In the genomic region with DNA sequence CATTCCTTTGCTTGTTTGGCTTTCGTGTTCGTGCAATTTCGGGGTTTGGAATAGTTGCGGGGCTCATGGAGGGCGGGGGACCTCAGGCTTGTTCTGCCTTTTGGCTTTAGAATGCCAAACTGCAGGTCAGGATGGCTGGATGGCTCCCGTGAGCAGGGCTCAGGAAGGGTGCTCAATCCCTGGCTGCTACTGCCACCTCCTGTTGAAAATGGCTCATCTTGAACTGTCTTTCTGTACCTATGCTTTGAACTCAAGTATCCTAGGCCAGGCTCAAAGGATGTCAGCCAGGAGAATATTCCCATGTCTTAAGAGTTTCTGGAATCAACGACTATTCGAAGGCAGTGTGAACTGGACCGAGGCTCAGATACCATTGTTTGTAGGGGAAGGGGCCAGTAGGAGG, we compare ENCODE assay signal across 8 mouse cellular contexts.
A peak's percentile ranks its signal among the peaks of the same experiment; 100 is the strongest.
DNase-seq lines count a peak whose midpoint lies in the region; ATAC-seq and TF ChIP-seq lines count a peak whose summit lies in the region.

No protein-coding gene starts in this region.

- H3K27me3 ChIP-seq in forebrain, embryonic 13.5 days, result no peaks in the 10 kb centered on the region
- no peaks in the 10 kb centered on the region for H3K27me3 ChIP-seq in forebrain, embryonic 15.5 days
- no peaks in the 10 kb centered on the region for H3K27me3 ChIP-seq in Patski
- no peaks in the 10 kb centered on the region for H3K27me3 ChIP-seq in heart, embryonic 13.5 days (replicated peaks)
- H3K27me3 ChIP-seq in limb, embryonic 14.5 days (ENCODE audit: control insufficient read depth, insufficient read depth, low read length), result no peaks in the 10 kb centered on the region
- H3K27me3 ChIP-seq in stomach, embryonic 14.5 days (ENCODE audit: control insufficient read depth, insufficient read depth, low read length), result no peaks in the 10 kb centered on the region
- H3K27me3 ChIP-seq in forebrain, embryonic 14.5 days (replicated peaks; ENCODE audit: control insufficient read depth, insufficient read depth, low read length), result no peaks in the 10 kb centered on the region

- 0 out of 2 replicates have a peak, but pooled peaks have one; percentile 50 for ATAC-seq in forebrain, embryonic 13.5 days
- ATAC-seq in forebrain, embryonic 15.5 days (replicated peaks), result no peak
- peak; percentile 78 for ATAC-seq in Patski
- no peak for ATAC-seq in heart, embryonic 13.5 days (ENCODE audit: extremely low read depth, insufficient number of reproducible peaks, low FRiP score, low TSS enrichment)
- ATAC-seq in limb, embryonic 14.5 days (ENCODE audit: low FRiP score, low read depth), result no peak
- ATAC-seq in stomach, embryonic 14.5 days (ENCODE audit: insufficient number of reproducible peaks, insufficient read depth, low FRiP score, low read depth), result peak; percentile 75
- ATAC-seq in forebrain, embryonic 14.5 days, result no peak

- no peak overlapping the region for H3K4me3 ChIP-seq in forebrain, embryonic 13.5 days
- no peak overlapping the region for H3K4me3 ChIP-seq in forebrain, embryonic 15.5 days
- H3K4me3 ChIP-seq in heart, embryonic 13.5 days, result no peak overlapping the region
- H3K4me3 ChIP-seq in limb, embryonic 14.5 days (replicated peaks; ENCODE audit: low read length), result no peak overlapping the region
- H3K4me3 ChIP-seq in stomach, embryonic 14.5 days (ENCODE audit: low read depth, low read length), result no peak overlapping the region
- no peak overlapping the region for H3K4me3 ChIP-seq in forebrain, embryonic 14.5 days (ENCODE audit: low read depth, low read length)

- peak; percentile 81 for TF ChIP-seq CTCF in Patski (IDR thresholded peaks at IDR 0.05)

- DNase-seq in Patski (ENCODE audit: low read depth, low spot score), result no peak
- DNase-seq in limb, embryonic 14.5 days (ENCODE audit: low spot score), result peak; percentile 35
- DNase-seq in B cell, adult 2 months, result no peak
- no peak for DNase-seq in forebrain, embryonic 14.5 days (ENCODE audit: low spot score)

- no peaks in the 10 kb centered on the region for H3K9me3 ChIP-seq in forebrain, embryonic 13.5 days (replicated peaks)
- no peaks in the 10 kb centered on the region for H3K9me3 ChIP-seq in forebrain, embryonic 15.5 days
- H3K9me3 ChIP-seq in heart, embryonic 13.5 days, result no peaks in the 10 kb centered on the region
- H3K9me3 ChIP-seq in limb, embryonic 14.5 days (ENCODE audit: control insufficient read depth, low read length), result no peaks in the 10 kb centered on the region
- H3K9me3 ChIP-seq in stomach, embryonic 14.5 days (ENCODE audit: control insufficient read depth, low read depth, low read length), result no peaks in the 10 kb centered on the region
- no peaks in the 10 kb centered on the region for H3K9me3 ChIP-seq in forebrain, embryonic 14.5 days (replicated peaks; ENCODE audit: control insufficient read depth, low read length)

- H3K9ac ChIP-seq in forebrain, embryonic 13.5 days, result no peak overlapping the region
- no peak overlapping the region for H3K9ac ChIP-seq in forebrain, embryonic 15.5 days (replicated peaks)
- H3K9ac ChIP-seq in heart, embryonic 13.5 days, result no peak overlapping the region
- no peak overlapping the region for H3K9ac ChIP-seq in limb, embryonic 14.5 days (ENCODE audit: low read depth, low read length, severe bottlenecking)
- H3K9ac ChIP-seq in stomach, embryonic 14.5 days (replicated peaks; ENCODE audit: low read depth, low read length), result no peak overlapping the region
- H3K9ac ChIP-seq in forebrain, embryonic 14.5 days (ENCODE audit: low read length), result no peak overlapping the region

- CTCF ChIA-PET in Patski (lab: Charles Lee), result interaction anchor here (0.7 to 1.5 kb wide), 6 partner anchors 9 to 678 kb away, joined by 3 to 8 read pairs (median 4); no protein-coding TSS in a partner anchor

- no peak overlapping the region for H3K4me2 ChIP-seq in forebrain, embryonic 13.5 days
- no peak overlapping the region for H3K4me2 ChIP-seq in forebrain, embryonic 15.5 days (replicated peaks)
- no peak overlapping the region for H3K4me2 ChIP-seq in heart, embryonic 13.5 days
- H3K4me2 ChIP-seq in limb, embryonic 14.5 days (replicated peaks; ENCODE audit: low read depth, low read length, severe bottlenecking), result no peak overlapping the region
- no peak overlapping the region for H3K4me2 ChIP-seq in stomach, embryonic 14.5 days (replicated peaks; ENCODE audit: low read depth, low read length)
- no peak overlapping the region for H3K4me2 ChIP-seq in forebrain, embryonic 14.5 days (ENCODE audit: low read length)

- TF ChIP-seq POLR2A in limb, embryonic 14.5 days (IDR thresholded peaks at IDR 0.05; ENCODE audit: borderline replicate concordance, extremely low read depth, insufficient read depth, insufficient read length), result no peak

- H3K36me3 ChIP-seq in forebrain, embryonic 13.5 days (ENCODE audit: poor library complexity, severe bottlenecking), result no peaks in the 10 kb centered on the region
- H3K36me3 ChIP-seq in forebrain, embryonic 15.5 days, result no peaks in the 10 kb centered on the region
- H3K36me3 ChIP-seq in heart, embryonic 13.5 days, result no peaks in the 10 kb centered on the region
- no peaks in the 10 kb centered on the region for H3K36me3 ChIP-seq in limb, embryonic 14.5 days (ENCODE audit: control insufficient read depth, insufficient read depth, low read length)
- no peaks in the 10 kb centered on the region for H3K36me3 ChIP-seq in stomach, embryonic 14.5 days (ENCODE audit: control insufficient read depth, insufficient read depth, low read length)
- no peaks in the 10 kb centered on the region for H3K36me3 ChIP-seq in forebrain, embryonic 14.5 days (ENCODE audit: control insufficient read depth, insufficient read depth, low read length)

- POLR2A ChIA-PET in Patski (lab: Charles Lee), result interaction anchor here (0.6 to 0.7 kb wide), 2 partner anchors 82 to 1243 kb away, joined by 4 read pairs; no protein-coding TSS in a partner anchor

- no peak overlapping the region for H3K27ac ChIP-seq in forebrain, embryonic 13.5 days
- H3K27ac ChIP-seq in forebrain, embryonic 15.5 days (replicated peaks), result no peak overlapping the region
- peak overlapping the region; percentile 39 for H3K27ac ChIP-seq in heart, embryonic 13.5 days (replicated peaks)
- no peak overlapping the region for H3K27ac ChIP-seq in limb, embryonic 14.5 days (replicated peaks; ENCODE audit: low read depth, low read length)
- no peak overlapping the region for H3K27ac ChIP-seq in stomach, embryonic 14.5 days (ENCODE audit: low read length)
- no peak overlapping the region for H3K27ac ChIP-seq in forebrain, embryonic 14.5 days (ENCODE audit: low read depth, low read length)

- 71% methylated on average over 9 of the region's 9 CpGs for WGBS in forebrain, embryonic 13.5 days
- WGBS in forebrain, embryonic 15.5 days, result 78% methylated on average over 9 of the region's 9 CpGs
- 39% methylated on average over 9 of the region's 9 CpGs for WGBS in heart, embryonic 13.5 days
- WGBS in limb, embryonic 14.5 days, result 63% methylated on average over 9 of the region's 9 CpGs
- 62% methylated on average over 9 of the region's 9 CpGs for WGBS in stomach, embryonic 14.5 days
- 74% methylated on average over 9 of the region's 9 CpGs for WGBS in forebrain, embryonic 14.5 days

- in situ Hi-C loops in Patski (cut with MboI; ENCODE audit: low pct_unique_long_range_greater_than_20kb), result loop anchor here (10.0 kb wide), 2 partner anchors 613 to 743 kb away; no protein-coding TSS in a partner anchor

- H3K4me1 ChIP-seq in forebrain, embryonic 13.5 days, result no peaks in the 10 kb centered on the region
- no peaks in the 10 kb centered on the region for H3K4me1 ChIP-seq in forebrain, embryonic 15.5 days
- H3K4me1 ChIP-seq in heart, embryonic 13.5 days, result peaks cover 31% of the 10 kb centered on the region
- H3K4me1 ChIP-seq in limb, embryonic 14.5 days (ENCODE audit: control insufficient read depth, insufficient read depth, low read length), result no peaks in the 10 kb centered on the region
- H3K4me1 ChIP-seq in stomach, embryonic 14.5 days (ENCODE audit: control insufficient read depth, insufficient read depth, low read length), result 0 out of 2 replicates have a peak, but pooled peaks cover 3% of the 10 kb centered on the region
- H3K4me1 ChIP-seq in forebrain, embryonic 14.5 days (ENCODE audit: control insufficient read depth, insufficient read depth, low read length), result no peaks in the 10 kb centered on the region

Comparison
In these comparisons a context has a peak if more than half of its experiments do, and no peak if none do; other contexts are left out.
1. ATAC-seq: peak in forebrain, embryonic 13.5 days (single experiment), Patski (single experiment) and stomach, embryonic 14.5 days (single experiment); none in forebrain, embryonic 15.5 days (single experiment), heart, embryonic 13.5 days (single experiment), limb, embryonic 14.5 days (single experiment) and forebrain, embryonic 14.5 days (single experiment).